Mouse (Mus musculus) small intestine, adult 2 months (tissue): ENCODE measurements around the gene Racgap1.
A peak's percentile ranks its signal among the peaks of the same experiment; 100 is the strongest.

Experiments
- CTCF ChIP-seq: fragments of 200-500 bp; IDR thresholded peaks from 2 replicates; pipeline ENCODE4 v1.5.1; 2012; ENCODE audit warnings: low read depth, mild to moderate bottlenecking, control low read depth, inconsistent platforms, low read length, moderate library complexity, mixed read lengths; ENCODE audit not compliant: insufficient replicate concordance, insufficient read length; ENCODE audit errors: extremely low read depth
- POLR2A ChIP-seq: fragments of 200-500 bp; IDR thresholded peaks from 2 replicates; pipeline ENCODE4 v1.6.1; 2012; ENCODE audit warnings: low read depth, mild to moderate bottlenecking, control low read depth, inconsistent platforms, low read length, moderate library complexity

DNA sequence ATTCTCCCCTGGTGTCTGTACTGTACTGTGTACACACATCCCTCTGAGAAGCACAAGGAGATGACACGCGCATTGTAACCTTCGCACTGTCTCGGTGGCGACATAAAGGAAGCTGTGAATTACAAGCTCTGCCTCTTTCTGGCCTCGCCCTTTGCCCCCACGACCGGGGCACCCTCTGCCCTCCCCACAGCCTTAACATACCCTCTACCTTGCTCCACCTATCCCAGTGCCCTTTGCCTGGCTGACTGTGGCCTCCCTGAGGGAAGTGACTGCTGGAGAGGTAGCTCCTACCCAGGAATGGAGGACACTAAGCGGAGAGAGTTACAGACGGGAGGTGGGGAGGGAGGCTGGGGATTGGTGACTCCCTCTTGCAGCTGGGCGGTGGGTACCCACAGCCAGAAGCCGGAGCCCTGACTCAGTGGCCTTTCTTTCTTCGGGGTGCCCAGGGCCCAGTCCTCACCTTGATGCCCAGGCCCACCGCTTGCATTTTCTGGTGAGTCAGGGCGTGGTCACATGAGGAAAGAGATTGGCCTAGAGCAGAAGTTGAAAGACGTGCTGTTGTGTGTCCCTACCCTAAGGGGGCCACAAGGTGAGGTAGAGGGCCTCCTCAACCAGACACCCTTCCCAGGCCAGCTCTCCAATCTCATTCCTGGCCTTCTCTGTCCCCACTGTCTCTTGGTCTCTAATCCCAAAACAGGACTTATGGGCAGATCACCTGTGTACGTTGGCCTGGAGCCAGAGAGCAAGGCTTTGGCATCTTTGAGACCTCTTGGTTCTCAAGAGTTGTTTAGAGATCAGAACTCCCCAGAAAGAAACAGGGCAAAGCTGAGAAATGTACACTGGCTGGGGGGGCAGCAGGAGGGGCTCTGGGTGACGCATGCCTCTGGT lies 49.0 kb upstream of the Racgap1 start:
- peak; percentile 84 for TF ChIP-seq POLR2A
- TF ChIP-seq CTCF: no peak
